Mouse (Mus musculus) neural tube, embryonic 12.5 days (tissue): ENCODE data around the gene Calr4. TPM values are rescaled to one million over a fixed set of nuclear protein-coding genes. Genes with fewer than 3 reads are reported as not detected.
A peak's percentile ranks its signal among the peaks of the same experiment; 100 is the strongest.

Experiments used
- ATAC-seq: fragments of 200-750 bp; cut with Nextera tagmentation; 2 replicates; pipeline ENCODE4 v1.8.0; 2017; ENCODE audit warnings: low read depth, mild to moderate bottlenecking, moderate TSS enrichment, moderate library complexity; ENCODE audit not compliant: low FRiP score
- H3K27ac ChIP-seq: fragments of 300-500 bp; sonication (generic); 2 replicates; pipeline ENCODE4 v1.5.1; 2016
- H3K27me3 ChIP-seq: fragments of 300-500 bp; sonication (generic); replicated peaks from 2 replicates; pipeline ENCODE4 v1.6.1; 2016; ENCODE audit warnings: mild to moderate bottlenecking
- H3K36me3 ChIP-seq: fragments of 300-500 bp; sonication (generic); 2 replicates; pipeline ENCODE4 v1.6.1; 2016; ENCODE audit warnings: mild to moderate bottlenecking
- H3K4me1 ChIP-seq: fragments of 300-500 bp; sonication (generic); 2 replicates; pipeline ENCODE4 v1.6.1; 2016
- H3K4me2 ChIP-seq: fragments of 300-500 bp; sonication (generic); replicated peaks from 2 replicates; pipeline ENCODE4 v1.6.1; 2016; ENCODE audit warnings: mild to moderate bottlenecking
- H3K4me3 ChIP-seq: fragments of 300-500 bp; sonication (generic); 2 replicates; pipeline ENCODE4 v1.5.1; 2016
- H3K9ac ChIP-seq: fragments of 300-500 bp; sonication (generic); 2 replicates; pipeline ENCODE4 v1.6.1; 2016; ENCODE audit warnings: mild to moderate bottlenecking
- H3K9me3 ChIP-seq: fragments of 300-500 bp; sonication (generic); 2 replicates; pipeline ENCODE4 v1.6.1; 2016; ENCODE audit warnings: mild to moderate bottlenecking
- WGBS: fragments of 180-500 bp; shearing (Covaris S2); methylation state at CpG from one replicate; pipeline ENCODE4 v1.1.7; 2016; 5-methylcytosine and 5-hydroxymethylcytosine counted together
- polyA plus RNA-seq: library from polyadenylated mRNA; unstranded; fragments of >200 nt; fragmentation: Nextera tagmentation; extraction: Ambion mirVana; gene quantifications from 2 replicates; pipeline ENCODE4 v1.2.1, GENCODE M21; 2016

The Calr4 gene
- polyA plus RNA-seq, 1 experiment from 2014 or later, result 0.71 TPM

GRCm38 (mm10) chr4:109257639-109258038, 23.4 kb downstream of the Calr4 start:
- no peaks in the 10 kb centered on the region for H3K36me3 ChIP-seq
- no peaks in the 10 kb centered on the region for H3K27me3 ChIP-seq
- H3K9ac ChIP-seq, result no peak overlapping the region
- H3K4me3 ChIP-seq, result no peak overlapping the region
- no peak for ATAC-seq
- no peaks in the 10 kb centered on the region for H3K4me1 ChIP-seq
- H3K9me3 ChIP-seq, result no peaks in the 10 kb centered on the region
- no peak overlapping the region for H3K4me2 ChIP-seq
- H3K27ac ChIP-seq, result no peak overlapping the region

DNA sequence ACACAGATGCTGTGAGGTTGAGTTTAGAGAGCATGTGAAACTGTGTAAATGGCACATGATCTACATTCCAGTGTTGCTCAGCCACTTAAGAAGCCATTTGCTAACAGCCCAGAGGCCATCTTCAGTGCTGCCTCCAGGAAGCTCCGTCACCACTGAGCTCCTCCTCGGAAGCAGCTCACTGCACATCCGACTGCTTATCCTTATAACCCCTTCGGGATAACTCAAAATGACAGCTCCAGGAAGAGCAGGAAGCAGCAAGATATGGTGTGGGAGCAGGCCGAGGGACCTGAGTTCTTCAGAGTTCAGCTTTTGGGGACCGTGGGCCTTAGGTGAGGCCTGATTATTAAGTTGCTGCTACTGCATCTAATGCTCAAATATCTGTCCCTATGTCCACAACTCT, 27.8 kb downstream of the Calr4 start:
- Histone ChIP-seq H3K4me3 (no peak overlapping the region), H3K27me3 (no peaks in the 10 kb centered on the region), H3K9me3 (no peaks in the 10 kb centered on the region), H3K9ac (no peak overlapping the region), H3K4me1 (no peaks in the 10 kb centered on the region), H3K27ac (no peak overlapping the region), H3K36me3 (no peaks in the 10 kb centered on the region), H3K4me2 (no peak overlapping the region)
- WGBS, result 70% methylated on average over 6 of the region's 6 CpGs
- ATAC-seq, result no peak

GRCm38 (mm10) chr4:109266056-109266455, 31.8 kb downstream of the Calr4 start:
- H3K9ac ChIP-seq, result no peak overlapping the region
- WGBS, result 87% methylated on average over 3 of the region's 3 CpGs
- H3K27me3 ChIP-seq, result no peaks in the 10 kb centered on the region
- no peak overlapping the region for H3K4me3 ChIP-seq
- H3K27ac ChIP-seq, result no peak overlapping the region
- H3K9me3 ChIP-seq, result no peaks in the 10 kb centered on the region
- ATAC-seq, result no peak
- no peaks in the 10 kb centered on the region for H3K36me3 ChIP-seq
- H3K4me2 ChIP-seq, result no peak overlapping the region
- no peaks in the 10 kb centered on the region for H3K4me1 ChIP-seq

DNA sequence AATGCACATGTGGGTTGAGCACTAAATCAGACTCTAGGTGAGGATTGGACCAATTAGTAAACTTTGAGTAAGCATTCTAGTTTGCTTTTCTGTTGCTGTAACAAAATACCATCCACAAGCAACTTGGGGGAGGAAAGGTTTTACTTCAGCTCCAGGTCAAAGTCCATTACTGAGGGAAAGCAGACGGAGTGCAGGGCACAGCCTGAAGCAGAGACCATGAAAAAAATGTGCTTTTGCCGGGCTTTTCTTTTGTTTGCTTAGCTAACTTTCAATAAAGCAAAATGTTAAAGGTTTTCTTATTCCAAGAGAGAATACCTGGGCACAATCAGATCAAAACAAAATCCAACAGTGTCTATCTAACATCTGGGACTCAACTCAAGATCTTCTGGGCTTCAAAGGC, 32.5 kb downstream of the Calr4 start:
- ATAC-seq, result no peak
- 87% methylated on average over 2 of the region's 2 CpGs for WGBS
- no peaks in the 10 kb centered on the region for H3K4me1 ChIP-seq
- no peaks in the 10 kb centered on the region for H3K9me3 ChIP-seq
- no peak overlapping the region for H3K4me2 ChIP-seq
- H3K36me3 ChIP-seq, result no peaks in the 10 kb centered on the region
- H3K9ac ChIP-seq, result no peak overlapping the region
- H3K27ac ChIP-seq, result no peak overlapping the region
- H3K27me3 ChIP-seq, result no peaks in the 10 kb centered on the region
- no peak overlapping the region for H3K4me3 ChIP-seq

DNA sequence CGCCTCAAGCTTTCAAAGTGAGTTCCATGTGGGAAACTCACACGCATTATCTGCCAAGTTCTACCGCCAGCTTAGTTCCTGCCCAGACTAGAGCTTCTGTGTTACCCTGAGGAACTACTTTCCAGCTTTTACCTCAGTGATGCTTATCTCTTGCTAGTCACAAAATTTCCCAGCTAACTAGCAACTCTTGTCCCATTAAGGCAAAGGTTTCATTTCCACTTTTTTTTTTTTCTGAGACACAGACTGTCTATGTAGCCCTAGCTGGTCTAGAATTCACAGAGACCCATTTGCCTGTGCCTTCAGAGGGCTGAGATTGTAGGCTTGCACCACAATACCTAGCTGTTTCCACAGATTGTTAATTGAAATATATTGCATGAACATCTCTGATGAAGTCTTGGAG, 33.2 kb downstream of the Calr4 start:
- 96% methylated on average over 3 of the region's 3 CpGs for WGBS
- Histone ChIP-seq H3K4me2 (no peak overlapping the region), H3K4me1 (no peaks in the 10 kb centered on the region), H3K4me3 (no peak overlapping the region), H3K9ac (no peak overlapping the region), H3K27me3 (no peaks in the 10 kb centered on the region), H3K27ac (no peak overlapping the region), H3K9me3 (no peaks in the 10 kb centered on the region), H3K36me3 (no peaks in the 10 kb centered on the region)
- no peak for ATAC-seq

- Histone ChIP-seq H3K4me1 (no peaks in the 10 kb centered on the region), H3K4me3 (no peak overlapping the region), H3K36me3 (no peaks in the 10 kb centered on the region), H3K4me2 (no peak overlapping the region), H3K9me3 (no peaks in the 10 kb centered on the region), H3K27ac (no peak overlapping the region), H3K27me3 (no peaks in the 10 kb centered on the region), H3K9ac (no peak overlapping the region)
- no peak for ATAC-seq
- 84% methylated on average over 3 of the region's 3 CpGs for WGBS
Measured at GRCm38 (mm10) chr4:109268903-109269302, 34.6 kb downstream of the Calr4 start.

GRCm38 (mm10) chr4:109271803-109272202, 37.5 kb downstream of the Calr4 start:
- Histone ChIP-seq H3K36me3 (no peaks in the 10 kb centered on the region), H3K27me3 (no peaks in the 10 kb centered on the region), H3K4me3 (no peak overlapping the region), H3K4me1 (no peaks in the 10 kb centered on the region), H3K4me2 (no peak overlapping the region), H3K9me3 (no peaks in the 10 kb centered on the region), H3K9ac (no peak overlapping the region), H3K27ac (no peak overlapping the region)
- no peak for ATAC-seq
- 94% methylated on average over 4 of the region's 4 CpGs for WGBS

DNA sequence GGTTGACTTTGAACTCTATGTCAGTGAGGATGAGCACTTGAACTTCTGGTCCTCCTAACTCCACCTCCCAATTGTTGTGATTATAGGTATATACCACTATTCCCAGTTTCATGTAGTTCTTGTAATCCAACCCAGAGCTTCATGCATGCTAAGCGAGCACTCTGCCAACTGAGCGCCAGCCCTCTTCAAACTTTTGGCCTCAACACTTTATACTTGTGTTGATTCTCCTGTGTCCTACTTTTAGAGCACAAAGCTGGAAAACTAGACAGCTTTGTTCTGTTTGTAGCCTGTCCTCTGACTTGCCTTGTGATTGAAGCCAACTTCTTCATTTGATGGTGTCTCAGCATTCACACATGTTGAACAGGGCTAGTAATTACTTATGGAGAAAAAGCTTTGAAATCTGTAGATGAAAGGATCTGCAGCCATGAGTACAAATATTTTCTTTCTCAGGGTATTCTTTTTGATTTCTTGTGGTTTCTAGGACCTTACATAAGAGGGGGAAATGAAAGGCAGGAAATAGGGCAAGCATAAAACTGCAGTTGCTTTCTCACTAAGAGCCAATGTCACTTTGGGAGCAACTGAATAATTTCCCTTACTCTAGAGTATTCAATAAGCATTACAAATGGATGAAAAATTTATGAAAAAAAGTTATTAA, 39.4 kb downstream of the Calr4 start:
- Histone ChIP-seq H3K4me1 (no peaks in the 10 kb centered on the region), H3K27ac (no peak overlapping the region), H3K4me2 (no peak overlapping the region), H3K4me3 (no peak overlapping the region), H3K9me3 (no peaks in the 10 kb centered on the region), H3K9ac (no peak overlapping the region), H3K36me3 (no peaks in the 10 kb centered on the region), H3K27me3 (no peaks in the 10 kb centered on the region)
- 100% methylated on average over 2 of the region's 2 CpGs for WGBS
- ATAC-seq, result no peak

DNA sequence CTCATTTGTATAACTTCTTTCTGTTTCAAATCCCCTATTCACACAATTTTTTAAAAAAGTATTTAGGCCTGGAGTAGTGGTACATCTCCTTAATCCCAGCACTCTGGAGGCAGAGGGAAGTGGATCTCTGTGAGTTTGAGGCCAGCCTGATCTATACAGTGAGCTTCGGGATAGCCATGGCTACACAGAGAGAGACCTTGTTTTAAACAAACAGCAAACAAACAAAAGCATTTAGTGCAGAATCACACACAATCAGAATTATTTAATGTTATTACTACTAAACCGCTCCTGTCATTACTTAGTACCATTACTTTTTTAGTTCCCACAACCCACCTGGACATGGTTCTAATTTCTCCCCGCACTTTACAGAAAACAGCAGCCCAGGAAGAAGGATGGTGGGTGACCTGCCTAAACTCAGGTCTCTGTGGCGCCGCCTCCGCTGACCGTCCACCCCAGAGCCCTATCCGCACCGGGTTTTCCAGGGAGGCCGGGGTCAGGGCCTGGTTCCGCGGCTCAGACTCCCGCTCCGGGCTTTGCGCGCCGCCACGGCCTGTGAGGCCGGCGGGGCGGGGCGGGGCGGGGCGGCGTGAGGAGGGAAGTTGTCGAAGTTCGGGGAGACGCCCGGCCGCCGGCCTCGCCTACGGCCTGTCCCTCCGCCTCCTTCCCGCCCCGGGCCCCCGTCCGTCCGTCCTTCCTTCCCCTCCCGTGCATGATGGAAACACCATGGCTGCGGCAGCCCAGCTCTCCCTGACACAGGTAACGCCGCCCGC, 45.6 kb downstream of the Calr4 start, which contains the start of gene Eps15:
TSS of gene Eps15 (plus strand) at position 580 of the 770 bp plus-strand sequence.
- H3K36me3 ChIP-seq, result no peaks in the 10 kb centered on the region
- peak within 1 kb of the TSS; percentile 76 for H3K9ac ChIP-seq
- peak within 1 kb of the TSS; percentile 85 for H3K4me2 ChIP-seq
- WGBS, result 3% methylated on average over 41 of the region's 44 CpGs
- peak within 1 kb of the TSS; percentile 87 for H3K4me3 ChIP-seq
- H3K27ac ChIP-seq, result no peak within 1 kb of the TSS
- H3K27me3 ChIP-seq, result no peaks in the 10 kb centered on the region
- peak; percentile 95 for ATAC-seq
- H3K4me1 ChIP-seq, result peaks cover 7% of the 10 kb centered on the region; the same call in 1 of the 2 replicates
- no peaks in the 10 kb centered on the region for H3K9me3 ChIP-seq

DNA sequence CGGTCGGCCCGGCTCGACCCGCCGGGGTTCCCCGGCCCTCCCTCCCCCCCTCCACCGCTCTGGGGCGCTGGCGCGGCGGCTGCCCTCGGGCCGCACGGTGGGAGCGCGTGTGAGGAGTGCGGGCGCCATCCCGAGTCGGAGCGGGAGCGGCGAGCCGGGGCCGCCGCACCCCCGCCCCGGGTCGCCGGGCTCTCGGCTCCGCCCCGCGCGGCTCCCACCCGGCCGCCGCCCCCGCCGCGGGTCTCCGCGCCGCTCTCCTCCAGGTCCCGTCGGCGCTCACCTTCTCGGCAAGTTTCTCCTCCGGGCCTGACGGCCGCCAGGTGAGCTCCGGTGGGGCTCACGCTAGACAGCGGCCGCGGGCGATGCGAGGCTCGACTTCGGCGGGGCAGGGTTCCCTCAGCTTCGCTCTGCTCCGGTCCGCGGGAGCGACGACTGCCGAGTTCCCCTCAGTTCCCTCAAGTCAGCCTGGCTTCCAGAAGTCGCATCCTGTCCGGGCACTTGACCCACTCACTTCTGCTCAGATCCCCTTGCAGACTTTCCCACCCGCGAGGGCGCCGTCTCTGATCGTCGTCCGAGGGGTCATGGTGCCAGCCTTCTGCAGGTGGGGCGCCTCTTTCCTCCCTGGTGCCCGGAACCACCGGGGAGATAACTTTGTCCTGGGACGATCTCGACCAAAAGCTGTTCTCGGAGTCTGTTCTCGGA, 46.3 kb downstream of the Calr4 start:
- Histone ChIP-seq H3K4me1 (peaks cover 7% of the 10 kb centered on the region; the same call in 1 of the 2 replicates), H3K27ac (no peak overlapping the region)

GRCm38 (mm10) chr4:109281161-109281560, 46.9 kb downstream of the Calr4 start:
- Histone ChIP-seq H3K9ac (peak overlapping the region; percentile 76), H3K27me3 (no peaks in the 10 kb centered on the region), H3K4me3 (peak overlapping the region; percentile 87), H3K9me3 (no peaks in the 10 kb centered on the region), H3K27ac (no peak overlapping the region), H3K4me2 (peak overlapping the region; percentile 85), H3K4me1 (peaks cover 7% of the 10 kb centered on the region; the same call in 1 of the 2 replicates), H3K36me3 (no peaks in the 10 kb centered on the region)
- WGBS, result 8% methylated on average over 4 of the region's 4 CpGs
- no peak for ATAC-seq

More for the DNA sequence above, 46.3 kb downstream of the Calr4 start:
- Histone ChIP-seq H3K36me3 (no peaks in the 10 kb centered on the region), H3K27me3 (no peaks in the 10 kb centered on the region), H3K4me3 (peak overlapping the region; percentile 87), H3K9me3 (no peaks in the 10 kb centered on the region), H3K9ac (peak overlapping the region; percentile 76), H3K4me2 (peak overlapping the region; percentile 85)
- under 1% methylated on average over 80 of the region's 85 CpGs for WGBS
- ATAC-seq, result peak; percentile 89

- Histone ChIP-seq H3K36me3 (no peaks in the 10 kb centered on the region), H3K27ac (no peak overlapping the region), H3K27me3 (no peaks in the 10 kb centered on the region), H3K9ac (no peak overlapping the region), H3K9me3 (no peaks in the 10 kb centered on the region), H3K4me2 (peak overlapping the region; percentile 85), H3K4me1 (peaks cover 7% of the 10 kb centered on the region; the same call in 1 of the 2 replicates), H3K4me3 (no peak overlapping the region)
- ATAC-seq, result no peak
- WGBS, result 87% methylated on average over 1 of the region's 1 CpGs
Measured at GRCm38 (mm10) chr4:109281946-109282345, 47.7 kb downstream of the Calr4 start.
